In genomic region chr1:39734881-39735280, GRCm38 (mm10) we compare ENCODE assay signal across 11 mouse cellular contexts. TPM values are rescaled to one million over a fixed set of nuclear protein-coding genes. Genes with fewer than 3 reads are reported as not detected.
DNase-seq lines count a peak whose midpoint lies in the region; ATAC-seq and TF ChIP-seq lines count a peak whose summit lies in the region.
"Had no signal": no experiment of that assay in that cellular context is flagged by ENCODE, and none has a peak within 500 bp of the region (broad histone marks: within the 10 kb centered on the region; RNA-seq: fewer than 3 reads in every experiment).

No protein-coding gene starts in this region.

- no peak for TF ChIP-seq CTCF in lung, embryonic 14.5 days (IDR thresholded peaks at IDR 0.05; ENCODE audit: low read depth)
- TF ChIP-seq CTCF in small intestine, adult 2 months (IDR thresholded peaks at IDR 0.05; ENCODE audit: extremely low read depth, insufficient read length, insufficient replicate concordance, low read depth, low read length), result no peak

- H3K27me3 ChIP-seq in heart, embryonic 10.5 days (ENCODE audit: insufficient read depth, poor library complexity, severe bottlenecking), result no peaks in the 10 kb centered on the region
- H3K27me3 ChIP-seq in lung, embryonic 14.5 days (ENCODE audit: insufficient read depth, low read length), result no peaks in the 10 kb centered on the region
- H3K27me3 ChIP-seq in embryonic facial prominence, embryonic 15.5 days, result no peaks in the 10 kb centered on the region
- H3K27me3 ChIP-seq in small intestine, adult 2 months (ENCODE audit: control insufficient read depth, insufficient read depth, low read length), result no peaks in the 10 kb centered on the region
- H3K27me3 ChIP-seq in midbrain, embryonic 15.5 days (replicated peaks), result no peaks in the 10 kb centered on the region
- H3K27me3 ChIP-seq: CH12.LX had no signal

- peaks cover 37% of the 10 kb centered on the region for H3K4me1 ChIP-seq in heart, embryonic 10.5 days
- H3K4me1 ChIP-seq in lung, embryonic 14.5 days (ENCODE audit: insufficient read depth), result peaks cover 25% of the 10 kb centered on the region
- H3K4me1 ChIP-seq in embryonic facial prominence, embryonic 15.5 days, result peaks cover 16% of the 10 kb centered on the region
- no peaks in the 10 kb centered on the region; the same call in 1 of the 2 replicates for H3K4me1 ChIP-seq in small intestine, adult 2 months (ENCODE audit: control insufficient read depth, insufficient read depth, insufficient read length, low read length)
- H3K4me1 ChIP-seq in midbrain, embryonic 15.5 days, result peaks cover 6% of the 10 kb centered on the region; the same call in 1 of the 2 replicates

- peak overlapping the region; percentile 89 for H3K27ac ChIP-seq in heart, embryonic 10.5 days
- H3K27ac ChIP-seq in lung, embryonic 14.5 days (ENCODE audit: low read depth), result peak overlapping the region; percentile 91
- peak overlapping the region; percentile 34; the same call in 1 of the 2 replicates for H3K27ac ChIP-seq in embryonic facial prominence, embryonic 15.5 days (replicated peaks)
- peak overlapping the region; percentile 49 for H3K27ac ChIP-seq in small intestine, adult 2 months (ENCODE audit: insufficient read depth, low read depth, low read length)
- no peak overlapping the region for H3K27ac ChIP-seq in midbrain, embryonic 15.5 days

- TF ChIP-seq POLR2A in small intestine, adult 2 months (IDR thresholded peaks at IDR 0.05; ENCODE audit: low read depth, low read length), result no peak

- no peak for DNase-seq in heart, embryonic 10.5 days (ENCODE audit: low spot score)
- DNase-seq in heart, adult 8-10 months (ENCODE audit: low spot score), result no peak
- DNase-seq in lung, embryonic 14.5 days, result no peak
- no peak for DNase-seq in lung, postnatal 10 days
- DNase-seq in left cerebral cortex, adult 9 months (ENCODE audit: low spot score in 2 of 2), result no peak
- DNase-seq: embryo, embryonic 11 days had no signal

- 82% methylated on average over 6 of the region's 6 CpGs for WGBS in heart, embryonic 10.5 days
- 82% methylated on average over 6 of the region's 6 CpGs for WGBS in lung, embryonic 14.5 days
- WGBS in embryonic facial prominence, embryonic 15.5 days, result 87% methylated on average over 6 of the region's 6 CpGs
- 77% methylated on average over 6 of the region's 6 CpGs for WGBS in small intestine, adult 2 months
- 89% methylated on average over 6 of the region's 6 CpGs for WGBS in midbrain, embryonic 15.5 days

- no peaks in the 10 kb centered on the region for H3K36me3 ChIP-seq in heart, embryonic 10.5 days
- no peaks in the 10 kb centered on the region for H3K36me3 ChIP-seq in lung, embryonic 14.5 days (ENCODE audit: insufficient read depth)
- H3K36me3 ChIP-seq in embryonic facial prominence, embryonic 15.5 days, result no peaks in the 10 kb centered on the region
- no peaks in the 10 kb centered on the region for H3K36me3 ChIP-seq in small intestine, adult 2 months (ENCODE audit: control insufficient read depth, insufficient read depth, low read length)
- H3K36me3 ChIP-seq in midbrain, embryonic 15.5 days (replicated peaks), result no peaks in the 10 kb centered on the region

- H3K9ac ChIP-seq in lung, embryonic 14.5 days, result no peak overlapping the region
- no peak overlapping the region for H3K9ac ChIP-seq in embryonic facial prominence, embryonic 15.5 days
- no peak overlapping the region for H3K9ac ChIP-seq in midbrain, embryonic 15.5 days
- H3K9ac ChIP-seq: hindbrain, embryonic 14.5 days had no signal

- H3K9me3 ChIP-seq in heart, embryonic 10.5 days, result no peaks in the 10 kb centered on the region
- H3K9me3 ChIP-seq in lung, embryonic 14.5 days (ENCODE audit: low read depth, low read length), result no peaks in the 10 kb centered on the region
- no peaks in the 10 kb centered on the region for H3K9me3 ChIP-seq in embryonic facial prominence, embryonic 15.5 days (replicated peaks)
- no peaks in the 10 kb centered on the region for H3K9me3 ChIP-seq in midbrain, embryonic 15.5 days

- ATAC-seq in lung, embryonic 14.5 days (ENCODE audit: insufficient read depth), result no peak
- no peak for ATAC-seq in embryonic facial prominence, embryonic 15.5 days (ENCODE audit: insufficient number of reproducible peaks, low FRiP score, low TSS enrichment, low read depth)
- ATAC-seq in midbrain, embryonic 15.5 days (replicated peaks), result no peak

- H3K4me3 ChIP-seq in heart, embryonic 10.5 days, result no peak overlapping the region
- no peak overlapping the region for H3K4me3 ChIP-seq in lung, embryonic 14.5 days (ENCODE audit: low read depth, low read length)
- H3K4me3 ChIP-seq in embryonic facial prominence, embryonic 15.5 days (replicated peaks), result no peak overlapping the region
- H3K4me3 ChIP-seq in small intestine, adult 2 months (ENCODE audit: low read depth, low read length), result no peak overlapping the region
- no peak overlapping the region for H3K4me3 ChIP-seq in midbrain, embryonic 15.5 days

- H3K4me2 ChIP-seq in lung, embryonic 14.5 days, result no peak overlapping the region
- no peak overlapping the region for H3K4me2 ChIP-seq in embryonic facial prominence, embryonic 15.5 days (replicated peaks)
- H3K4me2 ChIP-seq in midbrain, embryonic 15.5 days, result no peak overlapping the region
- H3K4me2 ChIP-seq: hindbrain, embryonic 14.5 days had no signal

RNA-seq across cellular contexts. Expression of gene Rfx8, which starts 14.1 kb away (rescaled TPM):
- polyA plus RNA-seq in heart, embryonic 10.5 days (2016; fragmentation: Nextera tagmentation; extraction: Ambion mirVana), result 0.73 and 1.4 TPM in 2 replicates
- total RNA-seq in heart, adult 8-10 months (2022), result under 1 TPM; 0.16 to 0.23 (median 0.19) TPM
- 0.24 and 0.27 TPM in 2 replicates for polyA plus RNA-seq in lung, embryonic 14.5 days (2014; fragmentation: Nextera tagmentation; extraction: Ambion mirVana)
- polyA plus RNA-seq in embryonic facial prominence, embryonic 15.5 days (2015; fragmentation: Nextera tagmentation; extraction: Ambion mirVana), result 3.2 and 3.7 TPM in 2 replicates
- polyA plus RNA-seq in small intestine, adult 2 months (2012; rRNA removed), result 0.04 TPM in 1 of 2 replicates, not detected in the other
- polyA plus RNA-seq in midbrain, embryonic 15.5 days (2015; fragmentation: Nextera tagmentation; extraction: Ambion mirVana), result 0.31 and 0.32 TPM in 2 replicates
- total RNA-seq: CH12.LX had no signal
